Mouse (Mus musculus): ENCODE measurements around the gene Klhl22. TPM values are rescaled to one million over a fixed set of nuclear protein-coding genes. Genes with fewer than 3 reads are reported as not detected.
A peak's percentile ranks its signal among the peaks of the same experiment; 100 is the strongest.

Klhl22 gene
- total RNA-seq, 2 experiments from 2014 or later, result 87.8 to 101 TPM

DNA sequence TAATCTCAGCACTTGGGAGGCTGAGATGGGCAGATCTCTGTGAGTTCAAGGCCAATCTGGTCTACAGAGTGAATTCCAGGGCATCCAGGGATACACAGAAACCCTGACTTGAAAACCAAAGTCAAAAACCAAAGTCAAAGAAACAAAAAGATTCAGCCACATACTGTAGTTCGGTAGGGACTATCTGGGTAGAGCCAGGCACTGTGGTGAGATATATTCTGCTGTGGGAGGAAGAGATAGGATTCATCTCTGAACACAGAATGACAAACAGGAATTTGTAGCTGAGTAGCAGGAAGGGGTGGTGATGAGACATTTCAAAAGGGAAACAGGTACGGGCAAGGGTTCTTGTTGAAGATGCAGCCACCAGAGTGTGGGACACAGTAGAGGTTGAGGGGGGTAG is 68.8 kb downstream of the Klhl22 start:
- intact Hi-C loops (cut with DNase I), result no loop called here
- DNase-seq (ENCODE audit: low spot score in 2 of 2), result no peak

DNA sequence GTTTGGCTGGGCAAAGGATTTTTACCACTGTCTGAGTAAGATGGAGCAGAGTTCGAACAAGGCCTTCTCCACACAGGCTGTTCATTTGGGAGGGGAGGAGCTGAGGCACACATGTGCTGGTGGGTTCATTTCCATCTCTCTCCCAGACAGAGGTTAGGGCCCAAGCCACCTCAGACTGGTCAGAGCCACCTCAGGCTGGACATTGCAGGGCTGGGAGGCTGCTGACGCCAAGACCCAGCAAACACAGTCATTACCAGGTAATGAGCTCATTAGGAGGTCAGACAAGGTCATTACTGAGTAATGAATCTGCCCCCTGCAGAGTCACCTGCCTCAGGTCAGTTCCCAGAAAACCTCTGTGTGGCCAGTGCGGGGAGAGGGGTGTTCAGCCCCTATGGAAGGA is 69.4 kb downstream of the Klhl22 start:
- intact Hi-C loops (cut with DNase I), result no loop called here
- no peak for DNase-seq (ENCODE audit: low spot score in 2 of 2)

DNA sequence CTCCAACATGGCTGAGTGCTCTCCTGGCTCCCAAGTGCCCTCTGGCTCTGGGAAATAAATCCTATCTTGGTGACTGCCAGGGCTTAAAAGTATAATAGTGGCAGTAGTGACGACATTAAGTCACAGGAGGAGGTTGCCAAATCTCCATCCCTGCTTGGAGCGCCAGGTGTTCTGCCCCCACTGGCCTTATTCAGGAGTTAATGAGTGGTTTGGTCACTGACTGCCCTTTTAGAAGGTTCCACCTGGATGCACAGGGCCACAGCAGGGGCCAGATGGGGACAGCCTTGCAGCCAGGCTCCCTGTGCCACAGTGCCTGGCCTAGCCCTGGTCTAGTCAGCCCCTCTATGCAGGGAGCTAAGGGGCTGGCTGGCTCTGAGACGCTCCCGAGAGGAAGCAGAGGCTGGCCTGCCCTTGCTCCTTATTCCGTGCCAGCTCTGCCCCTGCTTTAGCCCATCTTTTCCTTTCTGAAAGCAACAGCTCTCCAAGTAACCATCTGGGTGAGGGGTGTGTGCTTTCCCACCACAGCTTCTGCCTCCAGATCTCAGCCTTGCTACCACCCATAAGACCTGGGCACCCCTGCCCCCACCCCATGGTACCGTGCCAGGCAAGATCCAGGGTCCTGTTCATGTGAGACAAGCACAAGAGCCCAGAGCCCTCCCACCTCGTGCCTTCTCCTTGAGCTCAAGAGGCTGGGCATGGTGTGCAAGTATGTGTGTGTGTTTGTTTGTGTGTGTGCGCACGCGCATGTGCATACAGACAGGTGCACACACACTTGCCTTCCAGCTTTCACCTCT is 71.2 kb downstream of the Klhl22 start:
- no peak for DNase-seq (ENCODE audit: low spot score in 2 of 2)
- intact Hi-C loops (cut with DNase I), result no loop called here

DNA sequence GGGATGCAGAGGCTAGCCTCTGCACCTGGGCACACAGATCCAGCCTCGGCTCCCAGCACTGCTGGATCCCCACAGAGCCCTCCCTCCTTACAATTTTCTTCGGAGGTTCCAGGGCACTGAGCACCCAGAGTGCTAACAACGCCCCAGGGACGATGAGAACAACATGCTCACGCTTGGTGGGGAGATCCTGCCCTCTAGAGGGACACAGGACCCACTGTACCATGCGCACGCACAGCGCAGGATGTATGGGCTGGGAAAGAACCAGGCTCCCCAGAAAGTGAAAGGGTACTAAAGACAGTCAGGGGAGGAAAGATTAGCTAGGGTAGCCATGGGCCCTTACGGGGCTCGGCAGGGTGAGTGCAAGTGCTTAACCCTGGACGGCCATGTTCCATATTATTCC is 72.4 kb downstream of the Klhl22 start:
- no peak for DNase-seq (ENCODE audit: low spot score in 2 of 2)
- intact Hi-C loops (cut with DNase I), result no loop called here

DNA sequence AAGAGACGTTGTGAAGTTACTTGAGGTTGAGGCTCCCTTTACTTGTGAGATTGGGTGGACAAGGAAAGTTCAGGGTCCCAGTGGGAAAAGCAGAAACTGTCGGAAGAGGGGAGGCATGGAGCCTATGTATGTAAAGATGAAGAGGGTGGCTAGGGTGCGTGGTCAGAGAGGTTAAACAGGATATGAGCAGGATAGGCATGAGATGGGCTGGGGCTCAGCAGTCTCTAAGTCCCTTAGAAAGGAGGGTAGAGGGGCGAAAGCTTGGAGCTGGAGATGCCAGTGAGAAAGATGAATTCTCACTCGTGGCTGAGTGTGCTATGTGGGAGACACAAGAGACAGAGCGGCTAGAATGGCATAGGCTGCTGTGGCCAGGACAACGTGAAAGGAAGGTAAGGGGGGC is 73.4 kb downstream of the Klhl22 start, which contains the start of gene B830017H08Rik:
Gene B830017H08Rik, plus strand, starts transcription at position 301 of the 400 bp plus-strand sequence.
- intact Hi-C loops (cut with DNase I), result no loop called here

DNA sequence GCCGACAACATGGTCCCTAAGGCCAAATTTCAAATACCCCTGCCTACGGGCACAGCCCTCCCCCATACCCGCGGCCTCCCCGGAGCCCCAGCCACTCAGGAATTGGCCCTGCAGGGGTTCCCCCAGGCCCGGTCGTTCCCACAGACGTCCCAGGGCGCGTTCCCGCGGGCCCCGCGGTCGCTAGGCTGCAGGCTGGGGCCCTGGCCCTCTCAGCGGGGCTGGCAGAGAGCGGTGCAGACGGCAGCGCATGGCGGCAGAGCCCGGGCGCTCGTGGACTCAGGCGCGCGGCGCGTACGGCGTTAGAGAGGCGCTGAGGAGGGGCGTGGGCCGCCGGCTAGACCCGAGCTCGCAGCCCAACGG is 73.9 kb downstream of the Klhl22 start:
- peak; percentile 54 to 70 for DNase-seq (ENCODE audit: low spot score in 2 of 2)

More for the DNA sequence above, 73.4 kb downstream of the Klhl22 start, which contains the start of gene B830017H08Rik:
- DNase-seq (ENCODE audit: low spot score in 2 of 2), result no peak

DNA sequence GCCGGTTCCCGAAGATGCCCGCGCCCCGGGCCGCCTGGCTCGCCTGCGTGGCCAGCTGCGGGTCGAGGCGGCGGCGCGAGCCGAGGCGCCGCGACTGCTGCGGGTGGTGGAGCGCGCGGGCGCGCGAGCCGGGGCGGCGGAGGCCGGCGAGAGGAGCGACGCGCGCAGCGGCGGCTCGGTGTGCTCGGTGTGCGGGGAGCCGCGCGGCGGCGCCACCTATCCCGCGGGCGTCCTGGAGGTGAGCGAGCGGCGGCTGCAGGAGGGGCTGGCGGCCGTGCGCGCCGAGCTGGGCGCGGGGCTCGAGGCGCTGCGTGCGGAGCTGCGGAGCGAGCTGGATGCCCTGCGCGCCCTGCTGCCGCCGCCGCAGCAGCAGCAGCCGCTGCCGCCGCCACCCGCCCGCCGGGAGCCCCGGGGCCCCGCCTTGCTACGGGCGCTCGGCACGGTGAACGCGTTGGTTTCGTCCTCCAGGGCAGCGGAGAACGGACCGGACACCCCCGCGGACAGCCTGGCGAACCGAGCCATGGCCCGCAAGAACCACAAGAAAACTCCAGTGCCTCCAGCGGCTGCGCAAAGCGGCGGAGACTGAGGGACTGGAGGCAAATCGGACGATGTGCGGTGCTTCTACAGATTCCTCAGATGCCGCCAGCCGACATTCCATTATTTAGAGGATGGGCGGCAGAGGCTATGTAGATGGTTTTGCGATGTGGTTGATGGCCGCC is 74.4 kb downstream of the Klhl22 start:
- intact Hi-C loops (cut with DNase I), result no loop called here

More for the DNA sequence above, 73.9 kb downstream of the Klhl22 start:
- intact Hi-C loops (cut with DNase I), result no loop called here

DNA sequence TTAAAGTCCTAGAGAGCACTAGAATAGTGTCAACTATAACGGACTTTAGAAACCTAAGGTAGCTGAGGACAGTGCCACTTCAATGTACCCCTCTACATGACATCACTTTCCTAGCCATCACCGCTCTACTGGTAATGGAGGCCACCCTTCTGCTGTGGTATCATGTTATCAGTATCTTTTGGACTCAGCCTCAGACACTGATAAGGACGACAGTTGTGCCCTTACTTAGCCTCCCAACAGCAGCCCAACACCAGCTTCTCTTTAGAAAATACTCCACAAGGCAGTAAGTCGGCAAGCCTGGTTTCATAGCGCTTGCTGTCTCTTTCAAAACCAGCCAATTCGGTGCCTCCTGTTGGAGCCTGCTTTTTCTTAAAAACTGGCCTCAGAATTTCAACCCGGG is 75.1 kb downstream of the Klhl22 start:
- intact Hi-C loops (cut with DNase I), result no loop called here
- DNase-seq (ENCODE audit: low spot score in 2 of 2), result no peak

More for the DNA sequence above, 74.4 kb downstream of the Klhl22 start:
- DNase-seq (ENCODE audit: low spot score in 2 of 2), result peak; percentile 70 to 76

DNA sequence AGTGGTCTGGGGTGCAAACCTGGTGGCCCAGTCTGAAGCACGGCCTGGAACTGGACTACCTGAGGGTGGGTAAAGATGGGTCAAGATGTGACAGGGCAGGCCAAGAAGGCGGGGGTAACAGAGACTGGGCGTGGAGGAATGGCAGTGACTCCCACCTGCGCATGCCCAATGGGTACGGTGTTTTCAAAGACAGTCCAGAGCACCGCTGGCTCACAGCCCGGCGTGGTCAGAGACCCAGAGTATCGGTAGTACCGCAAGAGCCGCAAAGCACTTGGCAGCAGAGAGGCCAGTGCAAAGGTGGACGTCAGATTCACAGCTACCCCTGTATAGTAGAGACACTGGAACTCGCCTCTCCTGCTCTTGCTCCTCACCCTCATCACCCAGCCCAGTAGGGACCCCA is 76.1 kb downstream of the Klhl22 start:
- no peak for DNase-seq (ENCODE audit: low spot score in 2 of 2)
- intact Hi-C loops (cut with DNase I), result no loop called here

DNA sequence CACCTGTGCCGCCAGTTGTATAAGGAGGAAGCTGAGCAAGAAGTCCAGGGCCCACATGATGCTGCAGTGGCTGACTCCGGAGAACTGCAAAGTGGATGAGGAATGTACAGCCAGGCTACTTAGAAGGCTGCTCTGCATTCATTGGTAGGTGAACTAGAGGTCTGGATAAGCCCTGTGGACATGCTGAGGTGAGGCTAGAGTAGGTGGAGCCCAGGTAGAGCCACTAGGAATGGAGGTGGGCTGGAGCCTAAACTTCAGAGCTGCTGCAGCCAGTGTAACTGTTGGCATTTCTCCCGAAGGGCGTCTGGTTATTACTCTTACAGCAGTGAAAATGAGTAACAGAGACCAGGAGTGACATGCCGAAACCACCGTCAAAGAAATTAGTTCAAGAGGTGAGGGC is 78.6 kb downstream of the Klhl22 start, which contains the start of gene Car15:
Gene Car15, minus strand, starts transcription at position 314 of the 400 bp plus-strand sequence.
- intact Hi-C loops (cut with DNase I), result no loop called here
- no peak for DNase-seq (ENCODE audit: low spot score in 2 of 2)

DNA sequence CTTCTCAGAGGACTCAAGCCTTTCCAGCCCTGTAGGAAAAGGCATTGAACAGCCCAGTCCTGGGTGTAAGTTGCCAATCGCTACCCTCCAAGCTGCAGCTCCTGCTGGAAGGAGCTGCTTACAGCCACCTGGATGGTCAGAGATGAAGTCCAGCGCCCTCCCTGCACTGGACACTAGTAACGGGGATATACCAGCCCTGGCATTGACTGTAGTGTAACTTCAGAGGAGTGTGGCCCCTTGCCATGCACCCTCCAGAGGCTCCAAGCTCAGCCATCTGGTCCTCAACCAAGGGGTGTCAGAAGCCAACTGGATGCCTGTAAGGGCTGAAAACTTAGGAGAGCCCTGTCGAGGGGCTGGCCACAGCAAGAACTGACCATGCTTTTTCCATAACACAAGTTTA is 80.6 kb downstream of the Klhl22 start:
- intact Hi-C loops (cut with DNase I), result no loop called here
- no peak for DNase-seq (ENCODE audit: low spot score in 2 of 2)

DNA sequence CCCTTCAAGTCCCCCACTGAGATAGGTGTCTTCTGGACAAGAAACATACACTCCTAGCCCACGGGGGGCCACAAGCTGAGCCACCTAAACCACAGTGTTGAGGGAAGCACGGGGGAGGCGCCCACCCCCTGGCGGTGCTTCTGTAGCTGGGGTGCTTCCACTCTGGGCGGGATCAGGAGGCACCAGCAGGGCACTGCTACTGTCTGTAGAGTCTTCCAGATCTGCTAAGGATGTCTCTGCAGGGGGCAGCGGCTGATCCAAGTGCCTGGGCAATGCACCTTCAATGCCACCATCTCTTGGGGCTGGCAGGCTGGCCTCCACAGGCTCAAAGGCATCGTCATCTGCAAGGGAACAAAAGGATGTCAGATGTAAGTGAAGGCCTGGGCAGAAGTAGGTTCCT is 83.0 kb downstream of the Klhl22 start:
- DNase-seq (ENCODE audit: low spot score in 2 of 2), result no peak
- intact Hi-C loops (cut with DNase I), result no loop called here

Other genes with a start within 250 kb of the Klhl22 start
- gene Thap7, start 228.5 kb upstream of the Klhl22 start, total RNA-seq (2021), result 10 to 100 TPM; 43.7 to 45.4 TPM
- under 1 TPM; 0.71 to 0.85 TPM for gene Lrrc74b, start 198.4 kb upstream of the Klhl22 start, total RNA-seq (2021)
- gene P2rx6, start 197.7 kb upstream of the Klhl22 start, total RNA-seq (2021), result under 1 TPM; 0.80 to 0.99 TPM
- gene Slc7a4, start 176.4 kb upstream of the Klhl22 start, total RNA-seq (2021), result 10 to 100 TPM; 83.2 to 87.4 TPM
- 10 to 100 TPM; 62.4 to 63.8 TPM for gene Smpd4, start 140.3 kb upstream of the Klhl22 start, total RNA-seq (2021)
- 10 to 100 TPM; 22.3 to 26.4 TPM for gene Ccdc74a, start 113.1 kb upstream of the Klhl22 start, total RNA-seq (2021)
- 10 to 100 TPM; 66.3 to 69.1 TPM for gene Med15, start 26.7 kb upstream of the Klhl22 start, total RNA-seq (2021)
- 1 to 10 TPM; 2.9 to 3.2 TPM for gene Scarf2, start 37.7 kb downstream of the Klhl22 start, total RNA-seq (2021)
- 1 to 10 TPM; 4.7 to 5.4 TPM for gene B830017H08Rik, start 73.5 kb downstream of the Klhl22 start, total RNA-seq (2021)
- 10 to 100 TPM; 12.3 to 13.8 TPM for gene Car15, start 78.7 kb downstream of the Klhl22 start, total RNA-seq (2021)
- 1 to 10 TPM; 1.9 to 2.9 TPM for gene Gm20518, start 132.1 kb downstream of the Klhl22 start, total RNA-seq (2021)
- gene Tssk1, start 134.6 kb downstream of the Klhl22 start, total RNA-seq (2021), result under 1 TPM in 1 of 2 experiments, not detected in 1; 0.09 TPM
- gene Dgcr2, start 138.9 kb downstream of the Klhl22 start, total RNA-seq (2021), result 100 to 1,000 TPM in 1 of 2 experiments, 10 to 100 TPM in 1; 98.0 to 102 TPM
- gene Tssk2, start 139.0 kb downstream of the Klhl22 start, total RNA-seq (2021), result not detected
- gene Ess2, start 151.7 kb downstream of the Klhl22 start, total RNA-seq (2021), result 10 to 100 TPM; 28.7 to 30.1 TPM
- not detected for gene Gsc2, start 155.4 kb downstream of the Klhl22 start, total RNA-seq (2021)
- gene Slc25a1, start 168.6 kb downstream of the Klhl22 start, total RNA-seq (2021), result 10 to 100 TPM; 39.5 to 46.0 TPM
- gene Vpreb2, start 220.8 kb downstream of the Klhl22 start, total RNA-seq (2021), result not detected

Measured in left cerebral cortex, postnatal 25 days (tissue).